Mouse (Mus musculus): ENCODE measurements around the gene Mrpl45. TPM values are rescaled to one million over a fixed set of nuclear protein-coding genes. Genes with fewer than 3 reads are reported as not detected.

Gene Mrpl45
- 11.9 TPM for polyA plus RNA-seq (2017; shearing (Covaris generic))

DNA sequence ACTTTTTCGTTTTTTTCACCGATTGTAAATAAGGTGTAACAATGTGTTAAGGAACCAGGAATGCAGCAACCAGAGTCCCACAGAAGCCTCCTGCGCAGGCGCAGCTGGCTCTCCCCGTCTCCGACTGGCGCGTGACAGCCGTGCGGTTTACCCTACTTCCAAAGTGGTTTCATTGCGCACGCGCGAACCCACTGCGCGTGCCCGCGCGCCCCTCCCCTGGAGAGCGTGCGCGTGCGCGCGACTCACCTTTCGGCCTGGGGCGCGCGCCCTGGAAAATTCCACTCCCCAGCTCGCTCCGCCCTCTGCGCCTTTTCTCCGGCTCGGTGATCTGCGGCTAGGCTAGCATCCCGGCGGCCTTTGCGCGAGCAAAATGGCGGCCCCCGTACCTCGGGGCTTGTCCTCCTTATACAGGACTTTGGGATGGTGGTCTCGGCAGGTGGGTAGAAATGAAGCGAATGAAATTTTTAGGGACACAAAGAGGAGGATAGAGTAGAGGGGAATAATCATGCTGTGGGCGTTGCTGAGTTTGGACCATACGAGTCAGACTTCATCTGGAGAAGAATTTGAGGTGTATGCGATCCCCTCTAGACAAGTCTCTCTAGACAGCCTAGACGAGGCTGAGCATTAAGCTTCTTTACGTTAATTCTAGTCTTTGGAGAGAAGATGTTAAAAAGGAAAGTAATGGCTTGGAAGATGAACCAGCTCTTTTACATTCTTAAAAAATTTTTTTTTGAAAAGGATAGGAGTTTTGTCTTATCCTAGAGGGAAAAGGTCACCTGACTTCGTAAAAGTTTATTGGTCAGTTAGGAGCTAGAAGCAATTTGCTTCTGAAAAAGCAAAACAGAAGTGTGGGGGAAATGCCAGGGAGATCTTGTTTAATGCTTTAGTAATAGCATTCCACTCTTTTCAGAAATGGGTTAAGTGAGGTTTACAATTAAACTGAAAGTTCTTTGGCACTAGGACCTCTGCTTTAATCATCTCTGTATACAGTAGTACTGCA lies at the start of gene Mrpl45:
Gene Mrpl45 (plus strand): TSS at position 213 of the 1,000 bp plus-strand sequence.

DNA sequence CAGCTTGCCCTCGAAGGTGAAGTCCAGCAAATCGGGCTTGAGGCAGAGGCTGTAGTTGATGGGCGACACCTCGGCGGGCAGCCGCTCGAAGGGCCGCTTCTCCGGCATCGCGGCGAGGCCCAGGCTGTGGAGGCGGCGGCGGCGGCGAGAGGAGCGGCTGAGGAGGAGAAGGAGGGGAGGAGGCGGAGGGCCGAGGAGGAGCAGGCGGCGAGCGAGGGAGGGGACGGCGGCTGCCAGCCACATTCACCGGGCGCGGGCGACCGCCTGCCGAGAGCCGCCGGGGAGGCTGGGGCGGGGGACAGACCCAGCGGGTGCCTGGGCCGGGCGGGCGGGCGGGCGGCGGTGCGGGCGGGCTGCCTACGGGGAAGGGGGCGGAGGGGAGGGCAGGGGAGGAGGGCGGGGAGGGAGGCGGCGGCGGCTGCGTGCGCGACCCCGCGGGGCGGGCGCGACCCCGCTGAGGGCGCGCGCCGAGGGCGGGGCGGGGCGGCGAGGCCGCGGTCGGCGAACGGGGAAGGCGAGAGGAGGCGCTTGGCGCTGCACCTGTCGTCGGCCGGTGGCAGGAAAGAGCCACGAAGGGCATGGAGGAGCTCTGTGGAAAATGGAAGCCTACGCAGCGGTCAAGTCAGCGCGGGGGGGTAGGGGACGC lies 35.2 kb upstream of the Mrpl45 start, which contains the start of gene Npepps:
Gene Npepps (minus strand): TSS at position 423 of the 646 bp plus-strand sequence.

DNA sequence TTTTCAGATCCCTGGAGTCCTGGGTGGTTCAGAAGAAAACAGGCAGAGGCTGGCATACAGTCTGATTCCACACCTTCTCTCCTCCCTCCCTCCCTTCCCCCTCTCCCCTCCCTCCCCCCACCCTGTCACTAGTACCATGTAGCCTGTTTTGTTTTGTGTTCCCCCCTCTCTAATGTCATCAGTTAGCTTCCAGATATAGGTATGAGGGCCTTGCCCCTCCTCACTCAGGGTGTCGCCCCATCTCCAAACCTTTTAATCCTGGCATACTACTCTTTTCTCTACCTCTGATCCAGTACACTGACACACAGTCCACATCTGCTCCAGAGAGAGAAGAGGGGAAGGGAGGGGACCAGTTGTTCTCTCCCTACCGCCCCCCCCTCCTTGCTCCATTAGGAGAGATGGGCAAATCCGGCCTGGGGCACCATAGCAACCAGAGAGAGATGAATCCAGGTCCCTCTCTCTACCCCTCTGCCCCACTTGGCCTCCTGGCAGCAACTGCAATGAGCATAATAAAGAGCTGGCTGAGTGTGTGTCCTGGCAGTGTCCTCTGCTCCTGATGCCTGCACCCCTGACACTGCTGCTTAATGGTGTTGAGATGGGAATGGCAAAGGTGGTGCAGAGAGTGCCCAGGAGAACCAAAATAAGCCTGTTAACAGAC lies 36.6 kb downstream of the Mrpl45 start, which contains the start of gene Gpr179:
Gene Gpr179 (minus strand): TSS at position 51 of the 658 bp plus-strand sequence.

DNA sequence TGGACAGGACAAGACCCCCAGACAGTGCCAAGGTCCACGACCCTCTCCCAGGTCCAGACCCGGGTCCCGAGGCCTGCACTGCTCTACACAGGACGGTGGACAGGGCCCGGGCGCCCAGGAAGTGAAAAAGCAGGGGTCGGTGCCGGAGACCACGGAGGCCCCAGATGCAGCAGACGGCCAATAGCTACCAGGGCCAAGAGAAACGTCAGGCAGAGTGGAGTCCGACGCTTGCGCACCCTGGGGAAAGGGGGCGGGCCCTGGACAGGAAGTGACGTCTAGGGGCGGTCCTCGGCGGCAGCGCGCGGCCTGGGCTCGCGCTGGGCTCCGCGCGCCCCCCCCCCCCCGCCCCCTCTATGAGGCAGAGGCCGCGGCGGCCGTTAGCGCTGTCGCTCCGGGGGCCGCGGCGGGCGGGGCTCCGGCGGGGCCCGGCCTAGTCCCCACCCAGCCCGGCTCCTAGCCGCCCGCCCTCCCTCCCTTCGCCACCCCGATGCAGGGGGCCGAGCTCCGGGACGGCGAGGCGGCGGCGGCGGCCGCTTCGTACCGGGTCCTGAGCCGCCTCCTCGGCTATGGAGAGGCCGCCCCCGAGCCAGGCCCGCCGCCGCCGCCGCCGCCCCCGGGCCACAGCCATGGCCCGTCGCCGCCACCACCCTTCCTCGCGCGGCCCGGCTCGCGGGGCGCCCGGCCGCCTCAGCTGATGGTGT lies 46.6 kb downstream of the Mrpl45 start, which contains the start of gene Socs7:
Gene Socs7 (plus strand): TSS at position 604 of the 701 bp plus-strand sequence.

Other genes with a start within 250 kb of the Mrpl45 start
- gene Tbx21, start 200.4 kb upstream of the Mrpl45 start, polyA plus RNA-seq (2017; shearing (Covaris generic)): 278 TPM
- 7.9 TPM for gene Tbkbp1, start 164.2 kb upstream of the Mrpl45 start, polyA plus RNA-seq (2017; shearing (Covaris generic))
- 19.9 TPM for gene Kpnb1, start 127.8 kb upstream of the Mrpl45 start, polyA plus RNA-seq (2017; shearing (Covaris generic))
- gene Npepps, start 35.1 kb upstream of the Mrpl45 start, polyA plus RNA-seq (2017; shearing (Covaris generic)): 35.3 TPM
- gene Gpr179, start 36.4 kb downstream of the Mrpl45 start, polyA plus RNA-seq (2017; shearing (Covaris generic)): 0.88 TPM
- gene Socs7, start 46.8 kb downstream of the Mrpl45 start, polyA plus RNA-seq (2017; shearing (Covaris generic)): 2.5 TPM
- gene Arhgap23, start 99.8 kb downstream of the Mrpl45 start, polyA plus RNA-seq (2017; shearing (Covaris generic)): not detected
- not detected for gene 4933428G20Rik, start 184.6 kb downstream of the Mrpl45 start, polyA plus RNA-seq (2017; shearing (Covaris generic))